Mouse (Mus musculus) heart, postnatal 0 days (tissue): ENCODE data around the gene Csdc2. TPM values are rescaled to one million over a fixed set of nuclear protein-coding genes. Genes with fewer than 3 reads are reported as not detected.

Experiments
- ATAC-seq: fragments of 200-750 bp; cut with Nextera tagmentation; 2 replicates; pipeline ENCODE4 v1.8.0; 2017; ENCODE audit warnings: low read depth, moderate number of reproducible peaks, moderate library complexity; ENCODE audit not compliant: insufficient read depth
- DNase-seq: peaks from one replicate; pipeline ENCODE4 v3.0.0-alpha.2; 2016; ENCODE audit warnings: low spot score
- H3K27ac ChIP-seq: fragments of 300-500 bp; sonication (generic); 2 replicates; pipeline ENCODE4 v1.5.1; 2014; ENCODE audit warnings: low read depth, mild to moderate bottlenecking
- H3K27me3 ChIP-seq: fragments of 300-500 bp; sonication (generic); 2 replicates; pipeline ENCODE4 v1.6.1; 2014; ENCODE audit warnings: low read length, mixed read lengths; ENCODE audit not compliant: control insufficient read depth, insufficient read depth
- H3K36me3 ChIP-seq: fragments of 300-500 bp; sonication (generic); replicated peaks from 2 replicates; pipeline ENCODE4 v1.6.1; 2014; ENCODE audit warnings: low read length, mixed read lengths; ENCODE audit not compliant: control insufficient read depth, insufficient read depth
- H3K4me1 ChIP-seq: fragments of 300-500 bp; sonication (generic); 2 replicates; pipeline ENCODE4 v1.6.1; 2014; ENCODE audit warnings: antibody characterized with exemption; ENCODE audit not compliant: control insufficient read depth, insufficient read depth
- H3K4me2 ChIP-seq: fragments of 300-500 bp; sonication (generic); 2 replicates; pipeline ENCODE4 v1.6.1; 2014; ENCODE audit warnings: low read depth, mild to moderate bottlenecking, low read length, moderate library complexity
- H3K4me3 ChIP-seq: fragments of 300-500 bp; sonication (generic); 2 replicates; pipeline ENCODE4 v1.5.1; 2014; ENCODE audit warnings: low read depth, low read length
- H3K9ac ChIP-seq: fragments of 300-500 bp; sonication (generic); replicated peaks from 2 replicates; pipeline ENCODE4 v1.6.1; 2014; ENCODE audit warnings: low read depth, low read length, mixed read lengths
- H3K9me3 ChIP-seq: fragments of 300-500 bp; sonication (generic); replicated peaks from 2 replicates; pipeline ENCODE4 v1.6.1; 2016; ENCODE audit warnings: low read length; ENCODE audit not compliant: control insufficient read depth
- CTCF ChIP-seq: IDR thresholded peaks from 2 replicates; pipeline ENCODE4 v1.5.1; 2016; ENCODE audit warnings: antibody characterized with exemption, control low read depth, low read depth
- EP300 ChIP-seq: IDR thresholded peaks from 2 replicates; pipeline ENCODE4 v1.6.1; 2016; ENCODE audit warnings: antibody characterized with exemption, low read depth
- WGBS: fragments of 180-500 bp; shearing (Covaris S2); extraction: QIAGEN DNeasy Blood & Tissue Kit; methylation state at CpG from one replicate; pipeline ENCODE4 v1.1.7; 2014; 5-methylcytosine and 5-hydroxymethylcytosine counted together
- polyA plus RNA-seq: library from polyadenylated mRNA; unstranded; fragments of >200 nt; fragmentation: Nextera tagmentation; extraction: Ambion mirVana; gene quantifications from 2 replicates; pipeline ENCODE4 v1.2.1, GENCODE M21; 2015
- total RNA-seq: library from RNA; depleted of rRNA; stranded (reverse); fragments of >200 nt; gene quantifications from 2 replicates; pipeline ENCODE4 v1.2.3, GENCODE M21; 2014; ENCODE audit warnings: low replicate concordance

Csdc2 gene
- total and polyA plus RNA-seq, 2 experiments from 2014 or later: 2.8 to 7.7 TPM

DNA sequence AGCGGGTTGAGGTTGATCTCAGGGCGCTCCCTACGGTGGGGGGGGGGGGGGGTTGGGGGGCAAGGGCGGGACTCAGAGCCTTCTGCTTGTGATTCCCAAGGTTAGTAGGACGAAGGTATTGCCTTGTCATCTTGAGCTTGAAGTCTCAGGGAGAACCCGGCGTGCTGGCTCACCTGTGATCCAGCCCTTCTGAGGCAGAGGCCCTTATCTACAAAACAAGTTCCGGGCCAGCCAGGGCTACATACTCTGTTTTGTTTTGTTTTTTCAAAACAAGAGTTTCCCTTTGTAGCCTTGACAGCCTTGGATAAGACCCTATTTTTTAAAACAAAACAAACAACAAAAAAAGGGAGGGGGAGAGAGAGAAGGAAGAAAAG lies 24.5 kb downstream of the Csdc2 start:
- no peak for ATAC-seq
- Histone ChIP-seq H3K4me1 (0 out of 2 replicates have a peak, but pooled peaks cover 4% of the 10 kb centered on the region), H3K27me3 (no peaks in the 10 kb centered on the region), H3K9me3 (no peaks in the 10 kb centered on the region), H3K36me3 (0 out of 2 replicates have a peak, but pooled peaks cover 1% of the 10 kb centered on the region), H3K27ac (no peak overlapping the region), H3K9ac (no peak overlapping the region), H3K4me3 (peak overlapping the region; percentile 58), H3K4me2 (peak overlapping the region; percentile 87)
- no peak for DNase-seq
- WGBS: 1% methylated on average over 8 of the region's 8 CpGs
- TF ChIP-seq EP300: no peak
- no peak for TF ChIP-seq CTCF

DNA sequence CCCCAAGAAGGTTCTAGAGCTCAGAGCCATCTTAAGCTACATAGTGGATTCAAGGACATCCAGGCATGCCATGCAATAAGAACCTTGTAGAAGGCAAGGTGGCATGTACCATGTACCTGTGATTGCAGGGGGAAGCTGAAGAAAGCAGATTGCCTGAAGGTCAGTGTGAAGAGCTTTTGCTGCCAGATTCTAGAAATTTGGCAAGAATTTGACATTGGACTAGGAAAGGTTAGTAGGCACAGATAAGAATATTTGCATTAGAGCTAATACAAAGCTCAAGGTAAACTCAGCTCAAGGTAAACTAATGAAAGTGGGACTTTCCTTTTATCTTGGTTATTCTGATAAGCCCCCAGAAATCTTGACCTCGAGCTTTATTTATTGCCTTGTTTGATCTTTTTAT lies 27.7 kb downstream of the Csdc2 start:
- Histone ChIP-seq H3K4me1 (0 out of 2 replicates have a peak, but pooled peaks cover 4% of the 10 kb centered on the region), H3K9me3 (no peaks in the 10 kb centered on the region), H3K4me2 (no peak overlapping the region), H3K27ac (no peak overlapping the region), H3K4me3 (no peak overlapping the region), H3K27me3 (no peaks in the 10 kb centered on the region), H3K36me3 (no peaks in the 10 kb centered on the region), H3K9ac (no peak overlapping the region)
- DNase-seq (no peak), ATAC-seq (no peak)
- WGBS: 50% methylated on average over 1 of the region's 1 CpGs
- TF ChIP-seq EP300 (no peak), CTCF (no peak)

DNA sequence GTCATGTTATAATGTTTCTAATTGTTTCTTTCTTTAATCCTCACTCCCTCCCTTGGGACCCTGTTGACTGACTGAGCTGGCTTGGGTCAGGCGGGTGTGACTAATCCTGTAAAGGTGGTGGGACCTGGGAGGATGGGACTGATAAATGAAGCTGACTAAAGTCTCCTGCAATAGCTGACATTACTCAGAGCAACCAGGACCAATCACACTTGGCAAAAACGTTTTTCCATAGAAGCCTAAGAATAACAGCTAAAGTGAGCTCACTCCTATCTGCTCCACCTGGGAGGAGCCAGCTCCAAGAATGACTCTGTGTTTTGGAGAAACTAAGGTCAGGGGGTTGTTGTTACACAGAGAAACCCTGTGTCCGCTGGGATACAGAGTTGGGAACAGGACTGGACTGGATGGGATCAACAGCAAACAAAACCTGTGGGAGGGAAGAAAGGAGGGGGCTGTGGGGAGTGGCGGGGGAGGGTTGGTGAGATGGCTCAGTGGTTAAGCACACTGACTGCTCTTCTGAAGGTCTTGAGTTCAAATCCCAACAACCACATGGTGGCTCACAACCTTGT lies 28.5 kb downstream of the Csdc2 start:
- ATAC-seq (no peak), DNase-seq (no peak)
- Histone ChIP-seq H3K4me3 (no peak overlapping the region), H3K9ac (no peak overlapping the region), H3K36me3 (no peaks in the 10 kb centered on the region), H3K4me2 (no peak overlapping the region), H3K4me1 (0 out of 2 replicates have a peak, but pooled peaks cover 4% of the 10 kb centered on the region), H3K27ac (no peak overlapping the region), H3K27me3 (no peaks in the 10 kb centered on the region), H3K9me3 (no peaks in the 10 kb centered on the region)
- TF ChIP-seq CTCF (no peak), EP300 (no peak)
- WGBS: 50% methylated on average over 4 of the region's 4 CpGs

DNA sequence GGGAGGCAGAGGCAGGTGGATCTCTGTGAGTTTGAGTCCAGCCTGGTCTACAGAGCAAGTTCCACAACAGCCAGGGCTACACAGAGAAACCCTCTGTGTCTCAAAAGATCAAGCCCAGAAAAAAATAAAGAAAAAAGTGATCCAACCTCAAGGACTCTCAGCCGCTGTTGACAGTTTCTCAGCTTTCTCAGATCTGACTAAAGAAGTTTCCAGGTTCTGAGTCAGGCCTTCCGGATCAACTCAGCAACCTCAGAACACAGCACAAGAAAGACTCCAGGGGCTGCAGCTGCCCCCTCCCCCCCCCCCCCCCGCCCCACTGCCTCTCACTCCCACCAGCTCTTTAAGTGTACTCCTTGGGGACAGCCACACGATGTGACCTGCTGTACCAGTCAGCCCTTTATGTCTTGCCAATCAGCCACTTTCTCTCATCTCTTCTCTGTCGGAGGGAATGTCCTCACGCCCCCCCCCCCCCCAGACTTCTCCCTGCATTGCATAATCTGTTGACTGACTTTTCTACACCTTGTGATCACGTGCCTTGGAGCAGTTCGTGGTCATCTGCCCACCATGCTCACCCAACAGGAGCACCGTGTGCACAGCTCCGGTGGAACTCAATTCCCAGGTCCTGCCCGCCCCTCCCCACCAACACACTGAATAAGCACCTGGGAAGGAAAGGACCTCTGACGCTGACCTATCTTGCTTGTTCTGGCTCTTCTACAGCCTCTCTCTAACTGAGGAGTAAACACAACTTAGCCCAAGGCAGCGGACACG lies 29.7 kb downstream of the Csdc2 start:
- Histone ChIP-seq H3K9ac (no peak overlapping the region), H3K4me3 (no peak overlapping the region), H3K4me2 (no peak overlapping the region), H3K9me3 (no peaks in the 10 kb centered on the region), H3K4me1 (no peaks in the 10 kb centered on the region), H3K36me3 (no peaks in the 10 kb centered on the region), H3K27me3 (no peaks in the 10 kb centered on the region), H3K27ac (no peak overlapping the region)
- TF ChIP-seq CTCF (no peak), EP300 (no peak)
- ATAC-seq (no peak), DNase-seq (no peak)
- WGBS: 73% methylated on average over 11 of the region's 14 CpGs

DNA sequence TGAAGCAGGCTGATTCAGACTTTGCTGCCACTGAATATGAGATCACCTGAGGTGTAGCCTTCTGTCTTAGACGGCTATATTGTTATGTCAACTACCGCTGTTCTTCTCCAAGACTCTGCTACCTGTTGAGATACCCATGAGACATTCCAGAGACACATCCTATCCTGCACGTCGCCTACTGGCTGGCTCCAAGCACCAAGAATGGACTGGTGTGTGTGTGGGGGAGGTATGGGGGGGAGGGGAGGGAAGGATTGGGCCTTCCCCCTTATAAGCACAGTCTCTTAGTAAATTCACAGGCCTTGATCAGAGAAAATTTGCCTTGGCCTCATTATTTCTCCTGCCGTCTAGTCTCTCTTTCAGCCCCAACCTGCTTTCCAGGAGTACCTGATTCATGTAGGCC lies 31.3 kb downstream of the Csdc2 start:
- DNase-seq (no peak), ATAC-seq (no peak)
- no peaks in the 10 kb centered on the region for H3K27me3 ChIP-seq
- 73% methylated on average over 5 of the region's 5 CpGs for WGBS
- H3K36me3 ChIP-seq: no peaks in the 10 kb centered on the region
- no peak overlapping the region for H3K9ac ChIP-seq
- H3K4me3 ChIP-seq: no peak overlapping the region
- no peak overlapping the region for H3K4me2 ChIP-seq
- no peaks in the 10 kb centered on the region for H3K4me1 ChIP-seq
- no peak for TF ChIP-seq CTCF
- TF ChIP-seq EP300: no peak
- H3K27ac ChIP-seq: no peak overlapping the region
- H3K9me3 ChIP-seq: 0 out of 2 replicates have a peak, but pooled peaks cover 3% of the 10 kb centered on the region
